Mouse (Mus musculus) ES-Bruce4 (cell line): Measurements from ENCODE around the gene Ttc12. TPM values are rescaled to one million over a fixed set of nuclear protein-coding genes. Genes with fewer than 3 reads are reported as not detected.

Experiments
- H3K27ac ChIP-seq: 2 replicates; pipeline ENCODE4 v1.5.1; 2012; ENCODE audit warnings: low read length, inconsistent platforms; ENCODE audit not compliant: insufficient read depth
- H3K27me3 ChIP-seq: 2 replicates; pipeline ENCODE4 v1.6.1; 2012; ENCODE audit warnings: mild to moderate bottlenecking, low read length, inconsistent platforms; ENCODE audit not compliant: control insufficient read depth, poor library complexity, insufficient read depth, severe bottlenecking
- H3K36me3 ChIP-seq: 2 replicates; pipeline ENCODE4 v1.6.1; 2012; ENCODE audit warnings: inconsistent platforms, mild to moderate bottlenecking, low read length, moderate library complexity; ENCODE audit not compliant: control insufficient read depth, poor library complexity, insufficient read depth, severe bottlenecking
- H3K4me1 ChIP-seq: one replicate; pipeline ENCODE4 v1.8.1; 2011; ENCODE audit warnings: low read length; ENCODE audit not compliant: control insufficient read depth, insufficient read depth
- H3K4me3 ChIP-seq: 2 replicates; pipeline ENCODE4 v1.5.1; 2011; ENCODE audit warnings: low read depth, mild to moderate bottlenecking, low read length
- H3K9ac ChIP-seq: 2 replicates; pipeline ENCODE4 v1.6.1; 2012; ENCODE audit warnings: low read depth, mild to moderate bottlenecking, inconsistent platforms; ENCODE audit not compliant: poor library complexity, severe bottlenecking
- H3K9me3 ChIP-seq: replicated peaks from 2 replicates; pipeline ENCODE4 v1.6.1; 2012; ENCODE audit warnings: mild to moderate bottlenecking, low read length, inconsistent platforms; ENCODE audit not compliant: control insufficient read depth, poor library complexity, insufficient read depth, severe bottlenecking
- CTCF ChIP-seq: IDR thresholded peaks from one replicate; pipeline ENCODE4 v1.8.1; 2011; ENCODE audit warnings: low read depth, low read length
- EP300 ChIP-seq: IDR thresholded peaks from 2 replicates; pipeline ENCODE4 v1.6.1; 2011; ENCODE audit warnings: low read depth, low read length; ENCODE audit not compliant: insufficient read depth
- POLR2A ChIP-seq: IDR thresholded peaks from one replicate; pipeline ENCODE4 v1.8.1; 2011; ENCODE audit warnings: low read length; ENCODE audit not compliant: insufficient read depth
- polyA plus RNA-seq: library from polyadenylated mRNA; stranded (reverse); fragments of >200 nt; gene quantifications from 2 replicates; pipeline ENCODE4 v1.2.4, GENCODE M21; 2011; ENCODE audit warnings: low read depth; ENCODE audit not compliant: missing spikeins, insufficient read depth, insufficient read length

Ttc12 gene
- polyA plus RNA-seq, 1 experiment = 12.6 TPM

DNA sequence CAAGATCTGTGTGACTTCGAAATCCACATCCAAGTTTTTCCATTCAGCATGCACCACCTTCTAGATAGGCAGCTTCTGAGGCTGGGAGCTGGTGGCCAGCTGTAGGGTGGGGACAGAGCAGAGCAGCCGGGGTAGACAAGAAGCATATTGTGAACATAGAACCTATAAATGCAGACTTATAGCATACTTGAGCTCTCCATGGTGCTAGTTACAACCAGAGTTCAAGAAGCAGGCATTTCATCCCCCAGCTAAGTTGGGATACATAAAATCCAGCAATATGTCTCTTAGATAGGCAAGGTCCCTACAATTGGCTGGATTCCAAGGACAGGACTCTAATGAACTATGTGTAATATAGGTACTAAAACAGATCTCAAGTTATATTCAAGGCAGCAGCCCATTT lies 82.3 kb downstream of the Ttc12 start:
- Histone ChIP-seq H3K27ac (no peak overlapping the region), H3K36me3 (no peaks in the 10 kb centered on the region), H3K4me1 (no peaks in the 10 kb centered on the region), H3K4me3 (no peak overlapping the region), H3K27me3 (no peaks in the 10 kb centered on the region), H3K9me3 (no peaks in the 10 kb centered on the region), H3K9ac (no peak overlapping the region)
- TF ChIP-seq EP300 = no peak
- no peak for TF ChIP-seq CTCF
- no peak for TF ChIP-seq POLR2A

GRCm38 (mm10) chr9:49396006-49396405 lies 90.0 kb downstream of the Ttc12 start:
- Histone ChIP-seq H3K27me3 (no peaks in the 10 kb centered on the region), H3K36me3 (no peaks in the 10 kb centered on the region), H3K4me3 (no peak overlapping the region), H3K9ac (no peak overlapping the region), H3K9me3 (no peaks in the 10 kb centered on the region), H3K27ac (no peak overlapping the region), H3K4me1 (no peaks in the 10 kb centered on the region)
- TF ChIP-seq EP300 (no peak), POLR2A (no peak), CTCF (no peak)

DNA sequence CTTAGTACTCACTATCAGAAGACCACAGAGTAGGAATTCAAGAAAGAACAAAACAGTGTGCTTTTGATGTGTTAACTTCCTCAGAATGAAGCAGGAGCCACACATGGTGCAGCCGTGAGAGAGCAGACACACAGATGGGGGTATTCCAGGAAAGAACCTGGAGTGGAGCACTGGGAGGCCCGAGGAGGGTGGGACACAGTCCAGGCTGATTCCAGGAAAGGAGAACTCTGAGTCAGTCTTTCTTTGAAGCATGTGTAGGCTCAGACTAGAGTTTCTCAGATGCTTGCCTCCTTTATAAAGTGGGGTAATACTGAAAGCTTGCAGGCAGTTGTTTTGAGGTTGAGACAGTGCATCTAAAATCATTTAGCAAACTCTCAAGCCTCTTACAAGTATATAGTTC lies 93.8 kb downstream of the Ttc12 start:
- H3K9me3 ChIP-seq = no peaks in the 10 kb centered on the region
- no peaks in the 10 kb centered on the region for H3K4me1 ChIP-seq
- no peak overlapping the region for H3K4me3 ChIP-seq
- H3K36me3 ChIP-seq = no peaks in the 10 kb centered on the region
- H3K27ac ChIP-seq = no peak overlapping the region
- H3K9ac ChIP-seq = no peak overlapping the region
- H3K27me3 ChIP-seq = no peaks in the 10 kb centered on the region
- TF ChIP-seq EP300 (no peak), CTCF (no peak), POLR2A (no peak)

Other genes starting within 250 kb of the Ttc12 start
- not detected in 2 replicates for gene Gm4894, start 235.7 kb downstream of the Ttc12 start, polyA plus RNA-seq
- gene Drd2, start 145.6 kb downstream of the Ttc12 start, polyA plus RNA-seq = 0.39 TPM in 1 of 2 replicates, not detected in the other
- gene Ankk1, start 59.2 kb downstream of the Ttc12 start, polyA plus RNA-seq = not detected in 2 replicates